8 mouse cellular contexts compared by ENCODE assay signal in genomic region chr19:29812581-29813460, GRCm38 (mm10). TPM values are rescaled to one million over a fixed set of nuclear protein-coding genes. Genes with fewer than 3 reads are reported as not detected.
DNase-seq lines count a peak whose midpoint lies in the region; ATAC-seq lines count a peak whose summit lies in the region.

Gene Ranbp6, minus strand, starts transcription at chr19:29812974.

- no peaks in the 10 kb centered on the region for H3K9me3 ChIP-seq in heart, embryonic 13.5 days
- no peaks in the 10 kb centered on the region for H3K9me3 ChIP-seq in liver, embryonic 12.5 days (replicated peaks)

- peak within 1 kb of the TSS; percentile 91 for H3K9ac ChIP-seq in heart, embryonic 13.5 days
- peak within 1 kb of the TSS; percentile 74 for H3K9ac ChIP-seq in liver, embryonic 12.5 days

- peaks cover 29% of the 10 kb centered on the region for H3K36me3 ChIP-seq in heart, embryonic 13.5 days
- H3K36me3 ChIP-seq in liver, embryonic 12.5 days, result peaks cover 28% of the 10 kb centered on the region
- H3K36me3 ChIP-seq in splenic B cell, adult 2 months (ENCODE audit: control insufficient read depth, insufficient read depth, low read length, poor library complexity, severe bottlenecking), result peaks cover 4% of the 10 kb centered on the region; the same call in 1 of the 2 replicates

- peaks cover 8% of the 10 kb centered on the region for H3K4me1 ChIP-seq in brown adipose tissue, adult 24 weeks (ENCODE audit: control insufficient read depth, insufficient read depth, insufficient read length, low read length)
- H3K4me1 ChIP-seq in heart, embryonic 13.5 days, result peaks cover 16% of the 10 kb centered on the region
- H3K4me1 ChIP-seq in liver, embryonic 12.5 days, result peaks cover 24% of the 10 kb centered on the region

- H3K27me3 ChIP-seq in heart, embryonic 13.5 days (replicated peaks), result 0 out of 2 replicates have a peak, but pooled peaks cover 4% of the 10 kb centered on the region
- H3K27me3 ChIP-seq in liver, embryonic 12.5 days (replicated peaks), result no peaks in the 10 kb centered on the region
- no peaks in the 10 kb centered on the region for H3K27me3 ChIP-seq in splenic B cell, adult 2 months (ENCODE audit: control insufficient read depth, insufficient read depth, low read length, poor library complexity, severe bottlenecking)

- peak; percentile 100 for ATAC-seq in CD4-positive, CD25-positive, alpha-beta regulatory T cell, adult 4 months
- peak; percentile 100 for ATAC-seq in erythroid progenitor cell, adult 5-6 weeks (replicated peaks; ENCODE audit: low FRiP score, poor library complexity, severe bottlenecking)
- ATAC-seq in heart, embryonic 13.5 days (ENCODE audit: extremely low read depth, insufficient number of reproducible peaks, low FRiP score, low TSS enrichment), result peak; percentile 88
- ATAC-seq in liver, embryonic 12.5 days, result peak; percentile 98

- H3K27ac ChIP-seq in brown adipose tissue, adult 24 weeks (replicated peaks; ENCODE audit: low read depth, low read length), result peak within 1 kb of the TSS; percentile 75
- H3K27ac ChIP-seq in heart, embryonic 13.5 days (replicated peaks), result peak within 1 kb of the TSS; percentile 58; the same call in 1 of the 2 replicates
- peak within 1 kb of the TSS; percentile 34; the same call in 1 of the 2 replicates for H3K27ac ChIP-seq in liver, embryonic 12.5 days

- peak; percentile 96 for DNase-seq in kidney, postnatal 10 days
- DNase-seq in naive thymus-derived CD4-positive, alpha-beta T cell, adult 2 months (ENCODE audit: low read depth), result peak; percentile 90
- DNase-seq in splenic B cell, adult 2 months (ENCODE audit: low read depth, low spot score), result peak; percentile 86

- H3K4me2 ChIP-seq in heart, embryonic 13.5 days, result peak within 1 kb of the TSS; percentile 79
- peak within 1 kb of the TSS; percentile 83 for H3K4me2 ChIP-seq in liver, embryonic 12.5 days

- WGBS in heart, embryonic 13.5 days, result 1% methylated on average over 47 of the region's 47 CpGs
- WGBS in liver, embryonic 12.5 days (ENCODE audit: insufficient replicate concordance), result 1% methylated on average over 47 of the region's 47 CpGs

- peak within 1 kb of the TSS; percentile 81 for H3K4me3 ChIP-seq in brown adipose tissue, adult 24 weeks (ENCODE audit: insufficient read depth, low read depth, low read length)
- H3K4me3 ChIP-seq in heart, embryonic 13.5 days, result peak within 1 kb of the TSS; percentile 87
- H3K4me3 ChIP-seq in liver, embryonic 12.5 days, result peak within 1 kb of the TSS; percentile 77

RNA-seq across cellular contexts. Expression of gene Ranbp6, which starts in this region (rescaled TPM):
- 10 to 100 TPM in 1 of 2 experiments, 1 to 10 TPM in 1; 9.4 to 10.9 TPM for polyA plus RNA-seq in CD4-positive, CD25-positive, alpha-beta regulatory T cell, adult 4 months (2017; shearing (Covaris generic))
- polyA plus RNA-seq in brown adipose tissue, adult 24 weeks (2012; ENCODE audit: insufficient read depth, insufficient read length, missing spikeins), result 7.3 and 12.5 TPM in 2 replicates
- 5.9 and 11.5 TPM in 2 replicates for total RNA-seq in erythroid progenitor cell, adult 5-6 weeks (2015; ENCODE audit: low replicate concordance)
- 12.5 and 17.1 TPM in 2 replicates for total RNA-seq in erythroid progenitor cell, adult 5-6 weeks (2017; ENCODE audit: low replicate concordance)
- 12.6 and 13.9 TPM in 2 replicates for polyA plus RNA-seq in heart, embryonic 13.5 days (2015; fragmentation: Nextera tagmentation; extraction: Ambion mirVana)
- 9.7 and 9.9 TPM in 2 replicates for polyA plus RNA-seq in liver, embryonic 12.5 days (2016; fragmentation: Nextera tagmentation; extraction: Ambion mirVana)

Comparison
In these comparisons a context has a peak if more than half of its experiments do, and no peak if none do; other contexts are left out.
1. Peak in every context shown above with its lines: DNase-seq, ATAC-seq, H3K4me3 ChIP-seq and H3K27ac ChIP-seq.